Mouse (Mus musculus): ENCODE measurements around the gene Nt5c3b. TPM values are rescaled to one million over a fixed set of nuclear protein-coding genes. Genes with fewer than 3 reads are reported as not detected.
A peak's percentile ranks its signal among the peaks of the same experiment; 100 is the strongest.

Nt5c3b gene
- total RNA-seq, 4 experiments from 2014 or later, result 49.7 to 76.8 (median 68.5) TPM

GRCm38 (mm10) chr11:100399320-100399719, 42.3 kb downstream of the Nt5c3b start:
- no peak for DNase-seq

- no peak for DNase-seq
Observed at GRCm38 (mm10) chr11:100398517-100398916, 43.1 kb downstream of the Nt5c3b start.

GRCm38 (mm10) chr11:100397600-100398389, 43.8 kb downstream of the Nt5c3b start, which contains the start of gene Jup:
Gene Jup, minus strand, starts transcription at chr11:100397763.
- peak; percentile 100 for DNase-seq

DNA sequence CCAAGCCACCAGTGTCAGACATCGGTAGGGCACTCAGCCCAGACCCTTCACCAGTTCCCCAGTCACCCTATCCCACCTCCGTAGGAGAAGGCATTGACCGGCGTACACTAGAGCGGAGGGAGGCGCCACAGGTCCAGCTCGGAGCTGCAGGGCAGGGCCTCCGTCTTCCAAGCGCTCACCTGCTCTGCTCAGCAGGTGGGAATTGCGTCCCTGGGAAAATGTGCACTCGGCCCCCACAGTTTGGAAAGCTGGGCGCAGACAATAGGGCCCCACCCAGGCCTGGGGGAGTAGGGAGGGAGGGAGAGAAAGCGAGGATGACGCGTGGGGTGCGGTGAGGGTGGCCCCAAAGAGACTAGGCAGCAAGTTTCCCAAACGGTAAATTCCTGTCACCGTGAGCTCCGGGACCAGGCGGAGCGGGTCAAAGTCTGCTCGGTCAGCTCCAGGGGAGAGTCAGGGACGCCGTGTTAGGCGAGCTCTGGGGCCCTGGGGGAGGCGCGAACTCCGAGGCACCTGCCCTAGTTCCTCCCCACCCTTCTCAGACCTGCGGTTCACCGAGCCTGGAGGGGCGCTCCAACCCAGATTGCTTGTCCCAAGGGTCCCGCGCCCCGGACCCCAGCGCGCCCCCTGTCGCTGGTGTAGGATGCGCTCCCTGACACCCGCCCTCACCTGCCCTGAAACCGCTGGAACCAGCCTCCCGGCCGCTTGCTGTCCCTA, 44.6 kb downstream of the Nt5c3b start:
- no peak for DNase-seq

- no peak for DNase-seq
Observed at GRCm38 (mm10) chr11:100395861-100396631, 45.6 kb downstream of the Nt5c3b start.

DNA sequence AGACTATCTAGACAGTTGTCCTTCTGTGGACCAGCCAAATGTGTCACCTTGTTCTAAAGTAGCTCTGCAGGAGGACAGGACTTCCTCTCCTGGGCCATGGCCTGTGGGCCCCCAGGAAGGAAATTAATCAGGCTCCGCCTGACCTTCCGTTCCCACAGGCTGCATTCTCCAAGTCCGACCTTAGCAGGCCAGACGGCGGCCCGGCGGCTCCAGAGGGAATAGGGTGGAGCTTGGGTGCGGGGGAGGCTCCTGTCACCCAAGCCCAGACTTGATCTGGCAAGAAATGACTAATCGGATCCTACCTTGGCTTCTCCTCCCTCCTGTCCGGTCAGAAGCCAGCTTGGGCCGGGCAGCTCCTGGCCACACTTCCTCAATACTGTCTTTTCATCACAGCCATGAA, 46.4 kb downstream of the Nt5c3b start:
- peak; percentile 82 for DNase-seq

GRCm38 (mm10) chr11:100394353-100395074, 47.1 kb downstream of the Nt5c3b start:
- DNase-seq, result no peak

- DNase-seq, result no peak
Observed at GRCm38 (mm10) chr11:100393733-100394132, 47.9 kb downstream of the Nt5c3b start.

GRCm38 (mm10) chr11:100392958-100393357, 48.6 kb downstream of the Nt5c3b start:
- no peak for DNase-seq

DNA sequence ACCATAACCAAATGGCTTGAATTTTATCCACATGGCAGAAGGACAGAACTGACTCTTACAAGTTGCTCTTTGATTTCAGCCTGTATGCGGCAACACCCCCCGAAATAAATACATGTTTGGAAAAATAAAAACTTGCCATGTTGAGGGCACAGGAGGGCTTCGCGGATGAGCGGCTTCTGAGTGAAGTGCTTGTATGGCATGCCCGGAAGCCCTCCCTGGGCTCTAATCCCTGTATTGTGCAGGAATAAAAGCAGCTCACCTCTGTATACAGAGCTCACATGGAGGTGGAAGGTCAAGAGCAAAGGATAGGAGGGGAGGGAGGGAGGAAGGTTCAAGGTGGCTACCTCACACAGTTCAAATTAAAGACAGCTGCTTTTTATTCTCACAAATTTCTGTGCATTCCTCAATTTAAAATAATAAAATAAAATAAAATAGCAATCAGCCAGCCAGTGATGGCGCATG, 49.7 kb downstream of the Nt5c3b start:
- DNase-seq, result no peak

GRCm38 (mm10) chr11:100391081-100391883, 50.3 kb downstream of the Nt5c3b start:
- DNase-seq, result peak; percentile 74

GRCm38 (mm10) chr11:100389931-100390445, 51.6 kb downstream of the Nt5c3b start:
- peak; percentile 60 for DNase-seq

DNA sequence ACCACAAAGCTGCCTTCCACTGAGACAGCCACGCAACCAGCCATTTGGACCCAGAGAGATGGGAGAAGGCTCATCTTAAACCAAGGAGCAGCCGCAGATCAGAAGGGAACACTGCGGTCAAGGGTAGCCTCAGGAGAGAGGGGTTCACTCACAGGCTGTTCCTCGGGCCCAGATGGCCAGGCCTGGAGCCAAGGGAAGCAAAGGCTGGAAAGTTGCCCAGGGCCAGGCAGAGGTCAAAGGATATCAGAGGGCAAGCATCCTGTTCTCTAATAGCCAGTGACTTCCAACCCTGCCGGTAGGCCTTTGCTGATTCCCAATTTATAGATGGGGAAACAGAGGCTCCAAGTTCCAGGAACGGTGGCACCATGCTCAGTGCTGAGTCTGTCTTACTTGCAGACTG, 53.0 kb downstream of the Nt5c3b start:
- peak; percentile 63 for DNase-seq

DNA sequence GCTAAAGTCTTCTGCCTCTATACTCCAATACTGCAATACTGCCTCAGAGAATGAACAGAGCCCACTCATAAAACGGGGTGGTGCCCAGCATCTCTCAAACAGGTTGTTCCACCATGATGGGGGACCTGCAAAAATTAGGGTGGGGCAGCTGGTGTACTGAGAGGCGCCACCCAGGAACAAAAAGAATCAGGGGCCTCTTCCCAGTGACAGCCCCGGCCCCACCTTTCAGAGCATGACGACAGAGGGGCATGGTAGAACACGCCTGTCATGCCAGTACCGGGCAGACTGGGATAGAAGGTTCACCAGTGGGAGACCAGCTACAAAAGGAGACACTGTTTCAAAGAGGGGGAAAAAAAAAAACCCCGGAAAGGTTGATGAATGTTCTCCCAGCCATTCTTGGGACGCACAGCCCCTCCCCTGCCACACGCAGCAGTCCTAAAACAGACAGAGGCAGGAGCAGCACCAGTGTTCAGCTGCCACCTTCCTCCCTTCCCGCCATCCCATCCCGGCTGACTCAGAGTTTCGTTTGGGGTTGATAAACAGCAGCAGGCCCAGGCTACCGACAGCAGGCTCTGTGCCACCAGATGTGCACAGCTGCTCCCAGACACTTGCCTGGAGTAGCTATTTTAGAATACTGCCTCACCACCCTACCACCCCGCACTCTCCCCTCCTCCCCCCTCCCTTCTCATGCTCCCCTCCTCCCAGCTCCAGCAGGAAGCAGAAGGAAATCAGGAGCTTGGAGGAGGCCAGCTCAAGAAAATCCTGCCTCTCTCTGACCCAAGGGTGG, 53.8 kb downstream of the Nt5c3b start:
- no peak for DNase-seq

GRCm38 (mm10) chr11:100387111-100387510, 54.5 kb downstream of the Nt5c3b start:
- DNase-seq, result no peak

DNA sequence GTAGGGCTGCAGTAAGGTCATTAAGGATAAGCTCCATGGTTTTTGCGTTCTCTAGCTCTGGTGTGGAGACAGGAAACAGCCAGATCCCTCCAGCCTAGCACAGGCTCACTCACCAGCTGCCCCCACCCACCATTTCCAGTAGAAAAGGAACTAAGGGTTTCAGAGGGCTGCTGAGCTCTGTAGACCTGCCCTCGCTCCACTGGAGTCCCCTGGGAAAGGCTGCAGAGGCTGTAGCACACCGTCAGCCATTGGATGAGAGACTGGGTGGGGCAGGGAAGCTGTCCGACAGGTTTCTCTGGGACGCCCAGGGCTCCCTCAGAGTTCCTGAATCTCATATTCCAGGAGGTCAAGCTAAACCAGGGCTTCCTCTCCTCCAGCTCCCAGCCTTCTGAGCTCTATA, 55.0 kb downstream of the Nt5c3b start:
- no peak for DNase-seq

DNA sequence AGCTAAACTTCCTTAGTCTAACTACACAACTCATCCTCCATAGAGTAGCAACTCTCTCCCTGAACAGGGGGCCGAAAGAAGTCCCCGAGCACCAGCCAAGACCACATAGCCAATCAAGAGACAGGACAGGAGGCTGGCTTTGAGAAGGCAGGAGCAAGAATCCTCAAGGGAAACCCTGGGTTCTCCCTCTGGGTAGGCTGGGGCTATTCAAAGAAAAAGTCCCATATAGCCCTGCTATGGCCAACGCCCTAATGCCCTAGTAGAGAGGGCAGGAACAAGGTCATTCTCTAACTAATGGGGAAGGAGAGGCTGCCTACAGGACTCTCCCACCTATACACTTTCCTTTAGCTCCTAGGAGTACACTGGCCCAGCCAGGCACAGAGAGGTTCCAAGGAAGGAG, 56.6 kb downstream of the Nt5c3b start:
- DNase-seq, result no peak

GRCm38 (mm10) chr11:100382682-100383081, 58.9 kb downstream of the Nt5c3b start:
- no peak for DNase-seq

DNA sequence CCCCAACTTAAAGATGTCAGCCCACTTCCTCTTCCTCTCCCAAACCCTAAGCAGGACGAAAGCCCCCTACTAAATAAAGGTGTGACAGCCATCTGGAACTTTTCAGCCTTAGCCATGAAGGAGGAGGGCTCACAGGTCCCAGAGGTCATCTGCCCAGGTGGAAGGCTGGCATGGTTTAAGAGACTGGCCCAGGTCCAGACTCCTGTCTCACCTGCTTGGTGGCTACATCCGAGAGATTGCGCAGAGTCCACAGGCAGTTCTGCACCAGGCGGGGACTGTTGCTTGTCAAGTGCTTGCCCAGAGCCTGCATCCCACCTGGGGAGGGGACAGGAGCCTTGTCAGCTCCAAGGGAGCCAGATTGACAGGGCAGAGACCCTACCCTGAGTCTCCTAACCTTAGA, 62.3 kb downstream of the Nt5c3b start:
- no peak for DNase-seq

GRCm38 (mm10) chr11:100378446-100378845, 63.2 kb downstream of the Nt5c3b start:
- no peak for DNase-seq
